Mouse (Mus musculus) midbrain, embryonic 15.5 days (tissue): ENCODE data around the gene 4932414N04Rik. TPM values are rescaled to one million over a fixed set of nuclear protein-coding genes. Genes with fewer than 3 reads are reported as not detected.
"Not testable (repeated sequence)": the region's sequence is repeated elsewhere in the genome, so short reads cannot be mapped to it uniquely, and the experiment has no call there.

Experiments used
- ATAC-seq: fragments of 200-750 bp; cut with Nextera tagmentation; replicated peaks from 2 replicates; pipeline ENCODE4 v1.8.0; 2017; ENCODE audit warnings: moderate TSS enrichment
- H3K27ac ChIP-seq: fragments of 300-500 bp; sonication (generic); 2 replicates; pipeline ENCODE4 v1.5.1; 2015; ENCODE audit warnings: mild to moderate bottlenecking, inconsistent platforms
- H3K27me3 ChIP-seq: fragments of 300-500 bp; sonication (generic); replicated peaks from 2 replicates; pipeline ENCODE4 v1.6.1; 2015; ENCODE audit warnings: inconsistent platforms
- H3K36me3 ChIP-seq: fragments of 300-500 bp; sonication (generic); replicated peaks from 2 replicates; pipeline ENCODE4 v1.6.1; 2015; ENCODE audit warnings: inconsistent platforms
- H3K4me1 ChIP-seq: fragments of 300-500 bp; sonication (generic); 2 replicates; pipeline ENCODE4 v1.6.1; 2015; ENCODE audit warnings: inconsistent platforms
- H3K4me2 ChIP-seq: fragments of 300-500 bp; sonication (generic); 2 replicates; pipeline ENCODE4 v1.6.1; 2015; ENCODE audit warnings: inconsistent platforms, mild to moderate bottlenecking, moderate library complexity
- H3K4me3 ChIP-seq: fragments of 300-500 bp; sonication (generic); 2 replicates; pipeline ENCODE4 v1.5.1; 2015; ENCODE audit warnings: mild to moderate bottlenecking, inconsistent platforms
- H3K9ac ChIP-seq: fragments of 300-500 bp; sonication (generic); 2 replicates; pipeline ENCODE4 v1.6.1; 2015; ENCODE audit warnings: mild to moderate bottlenecking, inconsistent platforms
- H3K9me3 ChIP-seq: fragments of 300-500 bp; sonication (generic); 2 replicates; pipeline ENCODE4 v1.6.1; 2016; ENCODE audit warnings: inconsistent platforms
- WGBS: fragments of 180-500 bp; shearing (Covaris S2); methylation state at CpG from one replicate; pipeline ENCODE4 v1.1.7; 2015; ENCODE audit warnings: mixed read lengths; 5-methylcytosine and 5-hydroxymethylcytosine counted together
- polyA plus RNA-seq: library from polyadenylated mRNA; unstranded; fragments of >200 nt; fragmentation: Nextera tagmentation; extraction: Ambion mirVana; gene quantifications from 2 replicates; pipeline ENCODE4 v1.2.1, GENCODE M21; 2015

4932414N04Rik gene
- not detected in 2 replicates for polyA plus RNA-seq

GRCm38 (mm10) chr2:68656186-68656585, at the start of gene 4932414N04Rik:
Gene 4932414N04Rik (plus strand): TSS chr2:68656486.
- 74% methylated on average over 2 of the region's 5 CpGs for WGBS
- not testable (repeated sequence) for H3K4me3 ChIP-seq, H3K4me1 ChIP-seq, H3K4me2 ChIP-seq, H3K27me3 ChIP-seq, H3K27ac ChIP-seq, H3K36me3 ChIP-seq, H3K9ac ChIP-seq, H3K9me3 ChIP-seq, ATAC-seq

DNA sequence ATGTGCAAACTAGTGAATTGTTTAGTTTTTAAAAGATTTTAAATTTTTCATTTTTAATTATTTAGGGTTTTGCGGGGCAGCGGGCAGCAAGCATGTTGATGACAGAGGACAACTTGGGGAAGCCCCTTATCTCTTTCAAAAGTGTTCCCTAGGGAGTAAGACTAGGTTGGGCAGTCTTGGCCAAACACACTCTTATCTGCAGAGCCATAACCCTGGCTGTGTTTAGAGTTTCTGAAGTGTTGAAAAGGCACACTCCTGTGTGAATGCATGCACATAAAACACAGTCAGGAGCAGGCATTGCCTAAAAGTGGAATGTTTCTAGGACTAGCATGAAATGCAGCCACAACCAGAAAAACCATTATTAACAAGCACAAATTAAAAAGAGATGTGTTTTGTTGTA, 75.9 kb downstream of the 4932414N04Rik start:
- no peak for ATAC-seq
- Histone ChIP-seq H3K9ac (no peak overlapping the region), H3K36me3 (no peaks in the 10 kb centered on the region), H3K9me3 (no peaks in the 10 kb centered on the region), H3K4me3 (no peak overlapping the region), H3K27me3 (no peaks in the 10 kb centered on the region), H3K27ac (no peak overlapping the region), H3K4me2 (no peak overlapping the region), H3K4me1 (no peaks in the 10 kb centered on the region)
- WGBS, result 94% methylated on average over 2 of the region's 2 CpGs

- Histone ChIP-seq H3K27ac (no peak overlapping the region), H3K4me1 (no peaks in the 10 kb centered on the region), H3K4me3 (no peak overlapping the region), H3K27me3 (no peaks in the 10 kb centered on the region), H3K36me3 (no peaks in the 10 kb centered on the region), H3K9ac (no peak overlapping the region), H3K4me2 (no peak overlapping the region), H3K9me3 (no peaks in the 10 kb centered on the region)
- ATAC-seq, result no peak
- WGBS, result 88% methylated on average over 5 of the region's 5 CpGs
Observed at GRCm38 (mm10) chr2:68739772-68740739, 83.8 kb downstream of the 4932414N04Rik start.

DNA sequence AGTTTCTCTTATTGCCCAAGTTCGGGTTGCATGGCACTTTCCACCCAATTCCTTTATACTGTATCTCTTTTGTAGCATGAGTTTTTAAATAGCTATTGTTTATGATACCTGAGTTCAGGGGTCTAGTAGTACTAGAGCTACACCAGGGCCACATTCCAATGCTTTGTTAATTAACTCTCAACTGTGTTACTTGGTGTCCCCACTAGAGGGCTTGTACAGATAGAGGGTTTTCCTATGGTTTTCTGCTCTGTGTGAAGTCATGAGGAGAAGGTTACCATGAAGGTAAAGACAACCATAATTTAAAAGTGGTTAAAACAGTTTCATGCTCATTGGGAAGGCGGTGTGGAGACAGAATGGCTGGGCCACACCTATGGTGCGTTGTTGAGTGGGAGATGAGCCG, 88.3 kb downstream of the 4932414N04Rik start:
- Histone ChIP-seq H3K27me3 (no peaks in the 10 kb centered on the region), H3K27ac (no peak overlapping the region), H3K4me2 (no peak overlapping the region), H3K9me3 (no peaks in the 10 kb centered on the region), H3K4me1 (no peaks in the 10 kb centered on the region), H3K36me3 (no peaks in the 10 kb centered on the region), H3K9ac (no peak overlapping the region), H3K4me3 (no peak overlapping the region)
- no peak for ATAC-seq
- 79% methylated on average over 4 of the region's 4 CpGs for WGBS

- no peak overlapping the region for H3K9ac ChIP-seq
- no peak overlapping the region for H3K4me2 ChIP-seq
- H3K27me3 ChIP-seq, result no peaks in the 10 kb centered on the region
- H3K27ac ChIP-seq, result no peak overlapping the region
- no peaks in the 10 kb centered on the region for H3K36me3 ChIP-seq
- 83% methylated on average over 4 of the region's 4 CpGs for WGBS
- no peak overlapping the region for H3K4me3 ChIP-seq
- no peak for ATAC-seq
- no peaks in the 10 kb centered on the region for H3K9me3 ChIP-seq
- no peaks in the 10 kb centered on the region for H3K4me1 ChIP-seq
Observed at GRCm38 (mm10) chr2:68756179-68756578, 99.9 kb downstream of the 4932414N04Rik start.

DNA sequence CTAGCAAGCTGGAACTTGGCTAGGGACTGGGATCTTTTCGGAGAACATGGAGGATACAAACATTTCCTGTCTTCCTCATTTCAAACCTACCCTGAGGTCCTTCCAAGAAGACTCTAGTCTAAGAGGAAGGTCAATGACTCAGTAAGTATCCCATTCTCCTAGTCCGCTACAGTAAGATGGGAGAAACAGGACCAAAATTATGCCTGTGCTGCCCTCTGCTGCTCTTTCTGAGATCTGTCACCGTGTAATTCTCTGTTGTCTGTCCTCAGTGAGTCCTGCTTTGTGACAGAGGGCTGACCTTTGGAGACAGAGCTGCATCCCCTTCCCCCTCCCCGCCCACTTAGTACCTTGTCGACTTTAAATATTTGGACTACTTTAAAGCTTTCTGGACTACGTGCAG, 100.5 kb downstream of the 4932414N04Rik start:
- peak; percentile 88 for ATAC-seq

GRCm38 (mm10) chr2:68765371-68765770, 109.1 kb downstream of the 4932414N04Rik start:
- H3K9ac ChIP-seq, result no peak overlapping the region
- no peaks in the 10 kb centered on the region for H3K9me3 ChIP-seq
- no peaks in the 10 kb centered on the region for H3K4me1 ChIP-seq
- no peaks in the 10 kb centered on the region for H3K27me3 ChIP-seq
- no peaks in the 10 kb centered on the region for H3K36me3 ChIP-seq
- H3K4me2 ChIP-seq, result no peak overlapping the region
- no peak overlapping the region for H3K27ac ChIP-seq
- H3K4me3 ChIP-seq, result no peak overlapping the region
- WGBS, result 92% methylated on average over 1 of the region's 1 CpGs
- no peak for ATAC-seq

More for the DNA sequence above, 100.5 kb downstream of the 4932414N04Rik start:
- no peak overlapping the region for H3K9ac ChIP-seq
- H3K9me3 ChIP-seq, result no peaks in the 10 kb centered on the region
- H3K4me1 ChIP-seq, result no peaks in the 10 kb centered on the region
- no peak overlapping the region for H3K27ac ChIP-seq
- no peaks in the 10 kb centered on the region for H3K27me3 ChIP-seq
- WGBS, result 20% methylated on average over 6 of the region's 6 CpGs
- no peak overlapping the region for H3K4me2 ChIP-seq
- H3K36me3 ChIP-seq, result no peaks in the 10 kb centered on the region
- H3K4me3 ChIP-seq, result no peak overlapping the region

DNA sequence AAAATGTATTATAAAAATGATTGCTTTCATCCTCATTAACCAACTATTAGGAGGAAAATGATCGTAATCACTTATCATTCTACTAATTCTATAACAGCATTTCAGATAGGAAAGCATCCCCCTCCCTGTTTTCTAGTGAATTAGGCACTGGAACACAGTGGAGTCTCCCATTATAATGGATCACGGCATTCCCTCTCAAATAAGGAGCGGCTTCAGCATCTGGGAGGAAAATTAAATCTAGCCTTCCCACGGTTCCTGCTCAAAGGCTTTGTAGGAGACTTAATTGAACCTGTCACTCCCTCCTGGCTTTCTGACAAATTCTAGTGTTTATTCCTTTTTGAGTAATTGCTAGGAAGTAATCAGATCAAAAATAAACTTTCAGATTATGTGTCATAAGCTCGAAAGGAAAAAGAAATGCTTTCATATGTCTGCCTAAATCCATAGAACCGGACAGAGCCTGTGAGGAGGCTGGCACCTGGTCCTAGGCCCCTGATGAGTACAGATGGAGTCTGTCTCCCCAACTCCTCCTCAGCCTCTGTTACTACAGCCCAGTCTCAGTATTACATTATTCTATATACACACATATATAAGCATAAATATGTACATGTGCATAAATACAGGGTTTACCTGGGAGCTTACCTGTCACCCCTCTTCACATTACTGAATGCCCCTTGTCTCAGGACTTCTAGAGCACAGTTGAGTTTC, 111.1 kb downstream of the 4932414N04Rik start:
- 38% methylated on average over 6 of the region's 6 CpGs for WGBS
- no peak for ATAC-seq
- H3K4me2 ChIP-seq, result no peak overlapping the region
- no peaks in the 10 kb centered on the region for H3K36me3 ChIP-seq
- H3K27me3 ChIP-seq, result no peaks in the 10 kb centered on the region
- H3K9ac ChIP-seq, result no peak overlapping the region
- no peak overlapping the region for H3K27ac ChIP-seq
- H3K4me3 ChIP-seq, result no peak overlapping the region
- no peaks in the 10 kb centered on the region for H3K9me3 ChIP-seq
- H3K4me1 ChIP-seq, result no peaks in the 10 kb centered on the region

DNA sequence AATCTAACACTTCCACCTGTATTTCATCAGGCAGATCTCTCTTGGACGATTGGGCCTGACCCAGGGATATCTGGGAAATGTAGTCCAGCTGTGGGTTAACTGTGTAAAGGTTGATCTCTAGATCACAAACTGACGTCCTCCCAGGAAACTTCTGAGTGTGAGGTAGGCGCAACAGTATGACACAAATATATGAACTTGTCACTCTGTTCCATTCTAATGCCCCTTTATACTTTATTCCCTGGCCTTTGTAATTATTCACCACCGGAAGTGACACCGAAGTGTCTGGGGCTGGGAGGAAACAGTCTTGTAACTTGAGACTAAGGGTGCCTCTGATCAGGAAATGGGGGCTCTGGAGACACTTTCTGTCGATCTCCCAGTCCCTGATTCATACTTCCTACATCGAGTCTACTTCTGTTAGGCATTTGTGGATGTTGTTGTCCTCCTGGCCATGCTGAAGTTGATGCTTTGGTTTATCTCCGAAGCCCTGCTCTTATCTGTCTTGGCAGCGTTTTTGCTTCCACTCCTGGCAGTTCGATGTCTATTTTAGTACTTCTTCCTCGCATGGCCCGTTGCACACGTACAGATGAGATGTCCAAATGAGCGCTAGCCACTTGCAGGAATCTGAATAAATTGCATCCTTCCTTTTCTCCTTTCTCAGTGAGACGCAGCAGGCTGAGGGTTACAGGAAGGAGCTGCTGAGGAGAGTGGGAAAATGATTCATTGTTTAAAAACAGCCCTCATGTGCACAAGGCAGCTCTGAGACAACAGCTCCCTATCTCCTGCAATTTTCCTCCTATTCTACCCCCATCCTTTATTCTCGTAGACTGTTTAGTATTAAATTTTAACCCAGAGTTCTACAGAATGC, 126.2 kb downstream of the 4932414N04Rik start:
- Histone ChIP-seq H3K9me3 (no peaks in the 10 kb centered on the region), H3K36me3 (no peaks in the 10 kb centered on the region), H3K4me1 (no peaks in the 10 kb centered on the region), H3K4me3 (no peak overlapping the region), H3K9ac (no peak overlapping the region), H3K27me3 (no peaks in the 10 kb centered on the region), H3K27ac (no peak overlapping the region), H3K4me2 (peak overlapping the region; percentile 24; the same call in 1 of the 2 replicates)
- WGBS, result 58% methylated on average over 16 of the region's 16 CpGs
- peak; percentile 24; the same call in 1 of the 2 replicates for ATAC-seq

DNA sequence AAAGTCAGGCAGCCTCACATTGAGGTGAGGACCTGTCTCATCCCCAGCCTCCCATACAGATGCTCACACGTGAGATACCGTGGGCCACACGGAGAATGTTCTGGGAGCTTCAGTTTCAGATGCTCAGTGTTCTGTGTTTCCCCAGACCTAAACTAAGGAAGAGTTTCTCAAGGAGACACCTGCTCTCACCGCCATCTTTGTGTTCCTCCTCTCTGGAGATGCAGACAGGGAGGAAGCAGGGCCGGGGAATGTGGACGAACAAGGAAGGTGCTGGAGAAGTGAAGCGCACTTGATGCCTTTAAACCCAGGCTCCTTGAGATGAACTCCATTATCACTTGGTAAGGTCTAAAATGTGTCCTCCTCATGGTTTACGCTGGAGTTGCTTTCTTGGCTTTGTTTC, 127.4 kb downstream of the 4932414N04Rik start:
- not testable (repeated sequence) for H3K4me1 ChIP-seq, H3K4me3 ChIP-seq, H3K4me2 ChIP-seq, H3K27me3 ChIP-seq, H3K27ac ChIP-seq, ATAC-seq, H3K9me3 ChIP-seq, H3K36me3 ChIP-seq, H3K9ac ChIP-seq
- WGBS, result 90% methylated on average over 8 of the region's 8 CpGs

DNA sequence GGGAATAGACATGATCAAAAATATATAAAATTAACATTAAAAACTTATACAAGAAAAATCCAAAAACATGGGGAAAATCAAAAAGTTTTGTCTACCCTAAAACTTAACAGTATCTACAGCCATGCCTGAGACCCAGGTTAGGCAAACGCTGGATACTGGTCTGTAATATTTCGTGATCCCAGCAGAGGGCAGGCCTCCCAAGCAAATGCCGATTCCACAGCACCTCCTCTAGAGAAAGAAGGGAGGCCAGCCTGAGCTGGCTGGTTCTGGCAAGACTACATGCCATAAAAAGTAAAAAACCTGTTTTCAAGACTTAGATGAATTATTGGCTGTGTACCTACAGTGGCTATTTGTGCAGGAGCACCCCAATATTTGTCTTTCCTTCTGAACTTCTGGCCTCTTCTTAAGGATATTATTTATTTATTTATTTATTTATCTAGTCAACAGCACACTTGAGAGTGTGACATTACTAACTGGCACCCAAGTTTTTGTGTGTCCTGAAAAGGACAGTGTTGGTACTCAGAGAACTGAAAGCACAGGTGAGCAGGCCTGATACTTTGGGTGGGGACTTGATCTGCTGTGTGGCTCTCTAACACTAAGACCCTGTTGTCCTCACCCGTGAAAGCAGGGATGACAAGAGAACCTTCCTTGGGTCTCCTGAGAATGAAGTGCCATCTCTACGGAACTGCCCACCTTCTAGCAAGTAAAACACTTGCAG, 128.6 kb downstream of the 4932414N04Rik start:
- no peak overlapping the region for H3K4me3 ChIP-seq
- no peak overlapping the region for H3K9ac ChIP-seq
- no peaks in the 10 kb centered on the region for H3K4me1 ChIP-seq
- H3K4me2 ChIP-seq, result no peak overlapping the region
- ATAC-seq, result peak; percentile 93
- 40% methylated on average over 5 of the region's 5 CpGs for WGBS
- no peaks in the 10 kb centered on the region for H3K36me3 ChIP-seq
- no peaks in the 10 kb centered on the region for H3K9me3 ChIP-seq
- no peak overlapping the region for H3K27ac ChIP-seq
- H3K27me3 ChIP-seq, result no peaks in the 10 kb centered on the region
